Mouse (Mus musculus) MEL (cell line): ENCODE data around the gene Pdzd2.

Source experiments
- CHD1 ChIP-seq: IDR thresholded peaks from 2 replicates; pipeline ENCODE4 v1.6.1; 2012; ENCODE audit warnings: low read depth, mild to moderate bottlenecking, inconsistent platforms, low read length, improper control_type of control experiment
- CTCF ChIP-seq, 3 experiments: IDR thresholded peaks in 2 of 3; conservative IDR thresholded peaks in 1 of 3; 2 replicates each; pipeline ENCODE4 v1.5.1; 2011 to 2012; ENCODE audit warnings: low read length in 3 of 3, low read depth in 2 of 3, mild to moderate bottlenecking in 2 of 3, improper control_type of control experiment in 1 of 3, inconsistent platforms in 1 of 3, mixed read lengths in 1 of 3, moderate library complexity in 1 of 3; ENCODE audit not compliant: control insufficient read depth in 1 of 3, insufficient read depth in 1 of 3, poor library complexity in 1 of 3, severe bottlenecking in 1 of 3
- E2F4 ChIP-seq: IDR thresholded peaks from 2 replicates; pipeline ENCODE4 v1.6.1; 2011; ENCODE audit warnings: low read depth, low read length, improper control_type of control experiment, borderline replicate concordance
- GATA1 ChIP-seq: IDR thresholded peaks from 2 replicates; pipeline ENCODE4 v1.6.1; 2011; ENCODE audit warnings: low read depth, low read length, improper control_type of control experiment
- JUND ChIP-seq: IDR thresholded peaks from 2 replicates; pipeline ENCODE4 v1.6.1; 2011; ENCODE audit warnings: low read depth, mild to moderate bottlenecking, improper control_type of control experiment, low read length
- MAX ChIP-seq: IDR thresholded peaks from 2 replicates; pipeline ENCODE4 v1.6.1; 2011; ENCODE audit warnings: low read length, improper control_type of control experiment
- MXI1 ChIP-seq: IDR thresholded peaks from 2 replicates; pipeline ENCODE4 v1.6.1; 2011; ENCODE audit warnings: mild to moderate bottlenecking, low read depth, low read length, improper control_type of control experiment

DNA sequence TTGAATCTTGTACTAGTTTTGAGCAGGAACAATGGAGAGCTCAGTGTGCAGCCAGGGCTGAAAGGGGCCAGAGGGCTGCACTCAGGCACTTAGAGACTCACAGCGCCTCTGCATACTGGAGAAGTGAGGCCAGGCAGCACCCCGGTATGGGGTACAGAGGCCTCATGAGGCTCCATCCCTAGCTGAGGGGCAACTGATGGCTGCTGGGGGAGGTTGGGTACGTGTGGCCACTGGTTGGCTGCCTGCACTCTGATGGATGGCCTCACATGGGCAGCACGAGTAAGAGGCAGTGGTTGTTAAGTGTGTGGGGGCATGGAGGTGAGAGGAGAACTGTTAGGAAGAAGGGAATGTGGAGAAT is 398.3 kb downstream of the Pdzd2 start:
- TF ChIP-seq CHD1: no peak
- no peak for TF ChIP-seq CTCF (IDR thresholded peaks at IDR 0.05 in 2 of 3, conservative IDR thresholded peaks at IDR 0.05 in 1 of 3; ENCODE audit: control insufficient read depth in 1 of 3, insufficient read depth in 1 of 3, low read depth in 2 of 3, low read length in 3 of 3, poor library complexity in 1 of 3, severe bottlenecking in 1 of 3)
- no peak for TF ChIP-seq E2F4
- TF ChIP-seq MAX: no peak
- TF ChIP-seq MXI1: no peak
- no peak for TF ChIP-seq JUND
- no peak for TF ChIP-seq GATA1
